Mouse (Mus musculus) neural tube, embryonic 14.5 days (tissue): ENCODE results near the gene Ppt2. TPM values are rescaled to one million over a fixed set of nuclear protein-coding genes. Genes with fewer than 3 reads are reported as not detected.

ENCODE experiments used
- ATAC-seq: fragments of 200-750 bp; cut with Nextera tagmentation; 2 replicates; pipeline ENCODE4 v1.8.0; 2017; ENCODE audit warnings: low read depth, mild to moderate bottlenecking, moderate TSS enrichment, moderate library complexity
- H3K27ac ChIP-seq: fragments of 300-500 bp; sonication (generic); 2 replicates; pipeline ENCODE4 v1.5.1; 2014; ENCODE audit warnings: low read depth, mild to moderate bottlenecking, control low read depth, low read length, moderate library complexity, mixed read lengths
- H3K27me3 ChIP-seq: fragments of 300-500 bp; sonication (generic); 2 replicates; pipeline ENCODE4 v1.6.1; 2014; ENCODE audit warnings: low read length; ENCODE audit not compliant: control insufficient read depth, insufficient read depth
- H3K36me3 ChIP-seq: fragments of 300-500 bp; sonication (generic); 2 replicates; pipeline ENCODE4 v1.6.1; 2014; ENCODE audit warnings: low read length, mixed read lengths; ENCODE audit not compliant: control insufficient read depth, insufficient read depth
- H3K4me1 ChIP-seq: fragments of 300-500 bp; sonication (generic); 2 replicates; pipeline ENCODE4 v1.6.1; 2014; ENCODE audit warnings: low read length; ENCODE audit not compliant: control insufficient read depth, insufficient read depth
- H3K4me2 ChIP-seq: fragments of 300-500 bp; sonication (generic); 2 replicates; pipeline ENCODE4 v1.6.1; 2014; ENCODE audit warnings: mild to moderate bottlenecking, low read depth, low read length, control low read depth
- H3K4me3 ChIP-seq: fragments of 300-500 bp; sonication (generic); 2 replicates; pipeline ENCODE4 v1.5.1; 2014; ENCODE audit warnings: low read depth, low read length, control low read depth, mixed read lengths
- H3K9ac ChIP-seq: fragments of 300-500 bp; sonication (generic); replicated peaks from 2 replicates; pipeline ENCODE4 v1.6.1; 2014; ENCODE audit warnings: low read depth, mild to moderate bottlenecking, control low read depth, low read length, mixed read lengths
- H3K9me3 ChIP-seq: fragments of 300-500 bp; sonication (generic); 2 replicates; pipeline ENCODE4 v1.6.1; 2016; ENCODE audit warnings: low read length; ENCODE audit not compliant: control insufficient read depth
- WGBS: fragments of 180-500 bp; shearing (Covaris S2); extraction: QIAGEN DNeasy Blood & Tissue Kit; methylation state at CpG from one replicate; pipeline ENCODE4 v1.1.7; 2014; 5-methylcytosine and 5-hydroxymethylcytosine counted together
- polyA plus RNA-seq: library from polyadenylated mRNA; unstranded; fragments of >200 nt; fragmentation: Nextera tagmentation; extraction: Ambion mirVana; gene quantifications from 2 replicates; pipeline ENCODE4 v1.2.1, GENCODE M21; 2014

The Ppt2 gene
- polyA plus RNA-seq, 1 experiment from 2014 or later = 25.4 TPM

- H3K4me1 ChIP-seq = peaks cover 10% of the 10 kb centered on the region; the same call in 1 of the 2 replicates
Observed at GRCm38 (mm10) chr17:34582528-34582927, 45.8 kb downstream of the Ppt2 start.

GRCm38 (mm10) chr17:34578070-34578469, 50.2 kb downstream of the Ppt2 start:
- no peaks in the 10 kb centered on the region for H3K9me3 ChIP-seq
- H3K27me3 ChIP-seq = no peaks in the 10 kb centered on the region
- no peak overlapping the region for H3K4me2 ChIP-seq
- no peak overlapping the region for H3K4me3 ChIP-seq
- 93% methylated on average over 3 of the region's 3 CpGs for WGBS
- H3K9ac ChIP-seq = no peak overlapping the region
- no peak for ATAC-seq
- H3K36me3 ChIP-seq = no peaks in the 10 kb centered on the region
- no peaks in the 10 kb centered on the region for H3K4me1 ChIP-seq
- no peak overlapping the region for H3K27ac ChIP-seq

More at GRCm38 (mm10) chr17:34582528-34582927, 45.8 kb downstream of the Ppt2 start:
- H3K27ac ChIP-seq = no peak overlapping the region
- no peaks in the 10 kb centered on the region for H3K36me3 ChIP-seq
- H3K9me3 ChIP-seq = no peaks in the 10 kb centered on the region
- no peak overlapping the region for H3K9ac ChIP-seq
- no peak for ATAC-seq
- H3K4me2 ChIP-seq = no peak overlapping the region
- H3K27me3 ChIP-seq = no peaks in the 10 kb centered on the region
- no peak overlapping the region for H3K4me3 ChIP-seq
- 90% methylated on average over 12 of the region's 12 CpGs for WGBS

GRCm38 (mm10) chr17:34576577-34576976, 51.7 kb downstream of the Ppt2 start:
- ATAC-seq = no peak
- Histone ChIP-seq H3K4me1 (no peaks in the 10 kb centered on the region), H3K36me3 (no peaks in the 10 kb centered on the region), H3K4me2 (no peak overlapping the region), H3K27me3 (no peaks in the 10 kb centered on the region), H3K27ac (no peak overlapping the region), H3K9ac (no peak overlapping the region), H3K9me3 (no peaks in the 10 kb centered on the region), H3K4me3 (no peak overlapping the region)
- WGBS = 78% methylated on average over 5 of the region's 5 CpGs

DNA sequence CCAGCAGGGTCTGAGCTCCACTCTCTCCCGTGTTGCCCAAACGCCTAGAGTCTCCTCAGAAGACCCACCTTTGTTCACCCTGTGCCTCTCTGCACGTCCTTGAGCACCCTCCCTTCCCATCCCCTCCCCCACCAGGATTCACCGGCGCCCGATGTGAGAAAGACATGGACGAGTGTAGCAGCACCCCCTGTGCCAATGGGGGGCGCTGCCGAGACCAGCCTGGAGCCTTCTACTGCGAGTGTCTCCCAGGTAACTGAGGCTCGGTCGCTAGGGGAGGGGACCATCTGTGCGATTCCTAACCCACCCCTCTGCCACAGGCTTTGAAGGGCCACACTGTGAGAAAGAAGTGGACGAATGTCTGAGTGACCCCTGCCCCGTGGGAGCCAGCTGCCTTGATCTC, 55.9 kb downstream of the Ppt2 start:
- Histone ChIP-seq H3K36me3 (no peaks in the 10 kb centered on the region), H3K9me3 (no peaks in the 10 kb centered on the region), H3K27me3 (no peaks in the 10 kb centered on the region), H3K4me2 (no peak overlapping the region), H3K4me1 (no peaks in the 10 kb centered on the region), H3K27ac (no peak overlapping the region), H3K4me3 (no peak overlapping the region), H3K9ac (no peak overlapping the region)
- ATAC-seq = no peak
- 13% methylated on average over 15 of the region's 15 CpGs for WGBS

GRCm38 (mm10) chr17:34571875-34572274, 56.4 kb downstream of the Ppt2 start:
- H3K4me3 ChIP-seq = no peak overlapping the region
- no peak overlapping the region for H3K9ac ChIP-seq
- no peak overlapping the region for H3K27ac ChIP-seq
- H3K9me3 ChIP-seq = no peaks in the 10 kb centered on the region
- 15% methylated on average over 5 of the region's 5 CpGs for WGBS
- no peak for ATAC-seq
- no peaks in the 10 kb centered on the region for H3K36me3 ChIP-seq
- H3K4me2 ChIP-seq = no peak overlapping the region
- H3K27me3 ChIP-seq = no peaks in the 10 kb centered on the region
- no peaks in the 10 kb centered on the region for H3K4me1 ChIP-seq

GRCm38 (mm10) chr17:34569919-34570318, 58.4 kb downstream of the Ppt2 start:
- ATAC-seq = no peak
- 65% methylated on average over 4 of the region's 4 CpGs for WGBS
- no peaks in the 10 kb centered on the region for H3K4me1 ChIP-seq
- H3K9ac ChIP-seq = no peak overlapping the region
- H3K4me2 ChIP-seq = no peak overlapping the region
- no peaks in the 10 kb centered on the region for H3K9me3 ChIP-seq
- H3K27ac ChIP-seq = no peak overlapping the region
- H3K4me3 ChIP-seq = no peak overlapping the region
- no peaks in the 10 kb centered on the region for H3K27me3 ChIP-seq
- H3K36me3 ChIP-seq = no peaks in the 10 kb centered on the region

DNA sequence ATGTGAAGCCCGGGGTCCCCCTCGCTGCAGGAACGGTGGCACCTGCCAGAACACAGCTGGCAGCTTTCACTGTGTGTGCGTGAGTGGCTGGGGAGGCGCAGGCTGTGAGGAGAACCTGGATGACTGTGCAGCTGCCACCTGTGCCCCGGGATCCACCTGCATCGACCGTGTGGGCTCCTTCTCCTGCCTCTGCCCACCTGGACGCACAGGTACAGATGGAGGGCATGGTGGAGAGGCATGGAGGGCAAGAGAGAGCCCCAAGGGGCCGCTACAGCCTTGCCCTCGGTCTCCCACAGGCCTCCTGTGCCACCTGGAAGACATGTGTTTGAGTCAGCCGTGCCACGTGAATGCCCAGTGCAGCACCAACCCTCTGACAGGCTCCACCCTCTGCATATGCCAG, 59.9 kb downstream of the Ppt2 start:
- H3K4me1 ChIP-seq = no peaks in the 10 kb centered on the region
- H3K4me3 ChIP-seq = no peak overlapping the region
- no peaks in the 10 kb centered on the region for H3K27me3 ChIP-seq
- WGBS = 83% methylated on average over 13 of the region's 13 CpGs
- ATAC-seq = no peak
- H3K9me3 ChIP-seq = no peaks in the 10 kb centered on the region
- no peak overlapping the region for H3K4me2 ChIP-seq
- no peak overlapping the region for H3K27ac ChIP-seq
- no peak overlapping the region for H3K9ac ChIP-seq
- no peaks in the 10 kb centered on the region for H3K36me3 ChIP-seq

DNA sequence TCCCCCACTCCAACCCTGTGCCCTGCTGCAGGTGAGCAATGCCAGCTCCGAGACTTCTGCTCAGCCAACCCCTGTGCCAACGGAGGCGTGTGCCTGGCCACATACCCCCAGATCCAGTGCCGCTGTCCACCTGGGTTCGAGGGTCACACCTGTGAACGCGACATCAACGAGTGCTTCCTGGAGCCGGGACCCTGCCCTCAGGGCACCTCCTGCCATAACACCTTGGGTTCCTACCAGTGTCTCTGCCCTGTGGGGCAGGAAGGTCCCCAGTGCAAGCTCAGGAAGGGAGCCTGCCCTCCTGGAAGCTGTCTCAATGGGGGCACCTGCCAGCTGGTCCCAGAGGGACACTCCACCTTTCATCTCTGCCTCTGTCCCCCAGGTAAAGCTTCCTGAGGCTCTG, 61.0 kb downstream of the Ppt2 start:
- WGBS = 74% methylated on average over 9 of the region's 9 CpGs

More for the DNA sequence above, 61.0 kb downstream of the Ppt2 start:
- Histone ChIP-seq H3K9me3 (no peaks in the 10 kb centered on the region), H3K4me1 (no peaks in the 10 kb centered on the region), H3K36me3 (no peaks in the 10 kb centered on the region), H3K27me3 (no peaks in the 10 kb centered on the region), H3K4me3 (no peak overlapping the region), H3K27ac (no peak overlapping the region), H3K9ac (no peak overlapping the region), H3K4me2 (no peak overlapping the region)
- ATAC-seq = no peak
